Mouse (Mus musculus) forebrain, embryonic 13.5 days (tissue): Measurements from ENCODE around the gene Gm21885. TPM values are rescaled to one million over a fixed set of nuclear protein-coding genes. Genes with fewer than 3 reads are reported as not detected.

Experiments
- ATAC-seq: fragments of 200-750 bp; cut with Nextera tagmentation; 2 replicates; pipeline ENCODE4 v1.8.0; 2017
- H3K27ac ChIP-seq: fragments of 300-500 bp; sonication (generic); 2 replicates; pipeline ENCODE4 v1.5.1; 2015; ENCODE audit warnings: inconsistent platforms, mild to moderate bottlenecking, moderate library complexity
- H3K27me3 ChIP-seq: fragments of 300-500 bp; sonication (generic); 2 replicates; pipeline ENCODE4 v1.6.1; 2015; ENCODE audit warnings: mild to moderate bottlenecking, inconsistent platforms
- H3K36me3 ChIP-seq: fragments of 300-500 bp; sonication (generic); 2 replicates; pipeline ENCODE4 v1.6.1; 2015; ENCODE audit warnings: mild to moderate bottlenecking, inconsistent platforms; ENCODE audit not compliant: poor library complexity, severe bottlenecking
- H3K4me1 ChIP-seq: fragments of 300-500 bp; sonication (generic); 2 replicates; pipeline ENCODE4 v1.6.1; 2015; ENCODE audit warnings: inconsistent platforms
- H3K4me2 ChIP-seq: fragments of 300-500 bp; sonication (generic); 2 replicates; pipeline ENCODE4 v1.6.1; 2015; ENCODE audit warnings: inconsistent platforms, mild to moderate bottlenecking, moderate library complexity
- H3K4me3 ChIP-seq: fragments of 300-500 bp; sonication (generic); 2 replicates; pipeline ENCODE4 v1.5.1; 2015; ENCODE audit warnings: mild to moderate bottlenecking, inconsistent platforms
- H3K9ac ChIP-seq: fragments of 300-500 bp; sonication (generic); 2 replicates; pipeline ENCODE4 v1.6.1; 2015; ENCODE audit warnings: mild to moderate bottlenecking, inconsistent platforms
- H3K9me3 ChIP-seq: fragments of 300-500 bp; sonication (generic); replicated peaks from 2 replicates; pipeline ENCODE4 v1.6.1; 2016; ENCODE audit warnings: inconsistent platforms
- WGBS: fragments of 180-500 bp; shearing (Covaris S2); methylation state at CpG from one replicate; pipeline ENCODE4 v1.1.7; 2015; 5-methylcytosine and 5-hydroxymethylcytosine counted together
- polyA plus RNA-seq: library from polyadenylated mRNA; unstranded; fragments of >200 nt; fragmentation: Nextera tagmentation; extraction: Ambion mirVana; gene quantifications from 2 replicates; pipeline ENCODE4 v1.2.1, GENCODE M21; 2015

Gene Gm21885
- polyA plus RNA-seq, 1 experiment from 2014 or later: not detected

DNA sequence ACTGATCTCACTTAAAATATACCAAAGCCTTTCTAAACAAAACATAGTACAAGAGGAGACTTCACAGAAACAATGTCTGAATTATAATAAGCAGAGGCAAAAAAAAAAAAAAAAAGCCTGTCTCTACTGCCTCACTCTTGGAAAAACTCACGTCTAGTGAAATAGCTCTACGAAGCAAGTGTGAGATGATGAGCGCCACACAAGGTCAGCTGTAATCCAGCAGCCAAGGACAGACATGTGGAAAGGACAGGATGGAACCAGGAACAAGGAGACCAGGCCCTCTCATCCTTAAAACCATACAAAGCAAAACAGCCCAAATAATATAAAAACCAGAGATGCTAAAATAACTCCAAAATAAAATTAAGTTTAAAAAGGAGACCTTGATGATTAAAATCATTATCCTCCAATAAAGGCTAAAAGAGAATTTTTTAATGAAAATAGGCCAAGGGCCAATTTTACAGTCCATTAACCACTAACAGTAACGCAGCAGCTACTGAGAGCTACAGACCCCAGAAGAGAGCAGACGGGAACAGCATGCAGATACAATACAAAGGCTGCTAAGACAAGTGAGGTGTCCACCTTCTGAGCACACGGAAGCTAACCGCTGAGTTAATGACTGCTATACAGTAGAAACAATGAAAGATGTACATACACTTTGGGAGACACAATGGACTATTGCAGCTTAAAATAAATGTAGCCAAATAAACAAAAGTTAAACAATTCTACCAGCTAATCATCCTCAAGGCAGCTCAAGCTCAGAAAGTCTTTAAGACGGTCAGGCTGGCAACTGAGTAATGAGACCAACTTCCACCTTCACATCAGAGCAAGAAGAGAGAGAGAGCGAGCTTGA, 13.5 kb downstream of the Gm21885 start:
- WGBS: 46% methylated on average over 9 of the region's 9 CpGs
- Histone ChIP-seq H3K4me1 (0 out of 2 replicates have a peak, but pooled peaks cover 5% of the 10 kb centered on the region), H3K27me3 (no peaks in the 10 kb centered on the region), H3K36me3 (peaks cover 91% of the 10 kb centered on the region), H3K27ac (no peak overlapping the region; the same call in 1 of the 2 replicates), H3K4me3 (no peak overlapping the region), H3K9me3 (no peaks in the 10 kb centered on the region), H3K4me2 (no peak overlapping the region), H3K9ac (no peak overlapping the region)
- no peak for ATAC-seq

GRCm38 (mm10) chr11:94312733-94313132, 31.1 kb downstream of the Gm21885 start:
- WGBS: 77% methylated on average over 1 of the region's 1 CpGs
- Histone ChIP-seq H3K4me1 (peaks cover 53% of the 10 kb centered on the region), H3K27me3 (no peaks in the 10 kb centered on the region), H3K4me2 (no peak overlapping the region), H3K27ac (no peak overlapping the region), H3K4me3 (no peak overlapping the region), H3K36me3 (peaks cover 7% of the 10 kb centered on the region), H3K9me3 (no peaks in the 10 kb centered on the region), H3K9ac (no peak overlapping the region)
- no peak for ATAC-seq

GRCm38 (mm10) chr11:94314098-94314652, 32.5 kb downstream of the Gm21885 start:
- ATAC-seq: no peak
- 90% methylated on average over 2 of the region's 2 CpGs for WGBS
- Histone ChIP-seq H3K27ac (no peak overlapping the region), H3K36me3 (peaks cover 6% of the 10 kb centered on the region; the same call in 1 of the 2 replicates), H3K27me3 (no peaks in the 10 kb centered on the region), H3K9me3 (no peaks in the 10 kb centered on the region), H3K4me2 (no peak overlapping the region), H3K4me1 (peaks cover 64% of the 10 kb centered on the region), H3K4me3 (no peak overlapping the region), H3K9ac (no peak overlapping the region)

DNA sequence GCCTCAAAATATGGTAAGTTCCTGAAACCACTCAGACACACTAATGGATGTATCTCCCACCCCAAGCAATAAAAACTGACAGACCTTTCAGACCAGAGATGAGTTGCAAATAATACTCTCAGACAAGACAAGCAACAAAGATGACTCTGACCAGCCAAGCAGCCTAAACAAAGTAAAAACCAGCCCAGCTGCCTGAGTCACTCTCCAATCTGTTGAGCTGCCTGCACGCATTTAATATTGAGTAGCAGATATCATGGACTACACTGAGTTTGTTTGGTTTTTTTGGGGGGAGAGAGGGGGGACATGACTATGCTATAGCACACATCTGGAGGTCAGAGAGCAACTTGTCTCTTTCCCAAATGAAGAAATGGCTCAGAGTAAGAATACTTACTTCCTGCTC, 33.6 kb downstream of the Gm21885 start:
- WGBS: 83% methylated on average over 1 of the region's 1 CpGs
- no peak for ATAC-seq
- no peak overlapping the region for H3K4me3 ChIP-seq
- peaks cover 9% of the 10 kb centered on the region; the same call in 1 of the 2 replicates for H3K36me3 ChIP-seq
- no peaks in the 10 kb centered on the region for H3K9me3 ChIP-seq
- no peak overlapping the region for H3K4me2 ChIP-seq
- H3K4me1 ChIP-seq: peaks cover 75% of the 10 kb centered on the region
- no peak overlapping the region for H3K27ac ChIP-seq
- no peaks in the 10 kb centered on the region for H3K27me3 ChIP-seq
- no peak overlapping the region for H3K9ac ChIP-seq

GRCm38 (mm10) chr11:94316528-94316927, 34.9 kb downstream of the Gm21885 start:
- Histone ChIP-seq H3K27ac (no peak overlapping the region), H3K4me1 (peaks cover 74% of the 10 kb centered on the region), H3K4me3 (no peak overlapping the region), H3K36me3 (peaks cover 9% of the 10 kb centered on the region; the same call in 1 of the 2 replicates), H3K27me3 (no peaks in the 10 kb centered on the region), H3K9ac (no peak overlapping the region), H3K4me2 (no peak overlapping the region), H3K9me3 (no peaks in the 10 kb centered on the region)
- WGBS: 88% methylated on average over 2 of the region's 2 CpGs
- ATAC-seq: no peak

- no peaks in the 10 kb centered on the region for H3K27me3 ChIP-seq
- no peak overlapping the region for H3K27ac ChIP-seq
- ATAC-seq: no peak
- H3K4me2 ChIP-seq: peak overlapping the region; percentile 18; the same call in 1 of the 2 replicates
- peaks cover 70% of the 10 kb centered on the region for H3K4me1 ChIP-seq
- H3K4me3 ChIP-seq: no peak overlapping the region
- no peaks in the 10 kb centered on the region for H3K9me3 ChIP-seq
- H3K9ac ChIP-seq: no peak overlapping the region
- peaks cover 9% of the 10 kb centered on the region; the same call in 1 of the 2 replicates for H3K36me3 ChIP-seq
- 71% methylated on average over 1 of the region's 1 CpGs for WGBS
These were observed 35.3 kb downstream of the Gm21885 start for GRCm38 (mm10) chr11:94317014-94317413.

DNA sequence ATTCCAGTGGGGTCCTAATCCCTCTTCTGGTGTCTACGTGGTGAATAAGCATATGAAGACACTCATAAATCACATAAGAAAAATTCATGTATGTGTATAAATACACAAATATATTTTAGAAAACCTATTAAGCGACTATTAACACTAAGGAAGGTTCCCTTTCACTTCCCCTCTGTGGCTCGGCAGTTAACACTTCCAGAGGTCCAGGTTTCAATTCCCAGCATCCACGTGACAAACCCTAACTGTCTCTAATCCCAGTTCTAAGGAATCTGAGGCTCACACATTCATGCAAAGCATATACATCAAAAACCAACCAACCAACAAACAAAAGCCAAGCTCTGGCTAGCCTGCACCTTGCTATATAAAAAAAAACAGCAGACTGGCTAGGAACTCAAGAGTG, 35.8 kb downstream of the Gm21885 start:
- Histone ChIP-seq H3K4me2 (peak overlapping the region; percentile 18; the same call in 1 of the 2 replicates), H3K27me3 (no peaks in the 10 kb centered on the region), H3K4me1 (peaks cover 70% of the 10 kb centered on the region), H3K36me3 (peaks cover 9% of the 10 kb centered on the region; the same call in 1 of the 2 replicates), H3K4me3 (no peak overlapping the region), H3K27ac (no peak overlapping the region), H3K9me3 (no peaks in the 10 kb centered on the region), H3K9ac (no peak overlapping the region)
- ATAC-seq: no peak
- WGBS: 55% methylated on average over 4 of the region's 4 CpGs

DNA sequence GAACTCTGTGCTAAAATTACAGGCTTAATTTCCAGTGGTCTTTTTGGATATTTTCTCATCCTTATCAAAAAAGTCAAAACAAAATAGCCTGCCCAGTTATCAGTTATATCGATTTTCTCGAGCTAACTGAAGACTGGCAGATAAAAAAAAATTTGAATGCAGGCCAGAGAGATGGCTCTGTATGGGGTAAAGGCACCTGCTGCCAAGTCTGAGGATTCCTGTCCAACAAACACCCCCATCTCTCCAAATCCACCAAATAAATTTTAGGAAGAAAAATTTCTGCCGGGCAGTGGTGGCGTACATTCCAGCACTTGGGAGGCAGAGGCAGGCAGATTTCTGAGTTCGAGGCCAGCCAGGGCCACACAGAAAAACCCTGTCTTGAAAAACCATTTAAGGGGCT, 36.4 kb downstream of the Gm21885 start:
- Histone ChIP-seq H3K4me3 (no peak overlapping the region), H3K4me2 (no peak overlapping the region), H3K9ac (no peak overlapping the region), H3K9me3 (no peaks in the 10 kb centered on the region), H3K27me3 (no peaks in the 10 kb centered on the region), H3K27ac (no peak overlapping the region), H3K4me1 (peaks cover 70% of the 10 kb centered on the region), H3K36me3 (peaks cover 9% of the 10 kb centered on the region; the same call in 1 of the 2 replicates)
- 83% methylated on average over 5 of the region's 5 CpGs for WGBS
- no peak for ATAC-seq

DNA sequence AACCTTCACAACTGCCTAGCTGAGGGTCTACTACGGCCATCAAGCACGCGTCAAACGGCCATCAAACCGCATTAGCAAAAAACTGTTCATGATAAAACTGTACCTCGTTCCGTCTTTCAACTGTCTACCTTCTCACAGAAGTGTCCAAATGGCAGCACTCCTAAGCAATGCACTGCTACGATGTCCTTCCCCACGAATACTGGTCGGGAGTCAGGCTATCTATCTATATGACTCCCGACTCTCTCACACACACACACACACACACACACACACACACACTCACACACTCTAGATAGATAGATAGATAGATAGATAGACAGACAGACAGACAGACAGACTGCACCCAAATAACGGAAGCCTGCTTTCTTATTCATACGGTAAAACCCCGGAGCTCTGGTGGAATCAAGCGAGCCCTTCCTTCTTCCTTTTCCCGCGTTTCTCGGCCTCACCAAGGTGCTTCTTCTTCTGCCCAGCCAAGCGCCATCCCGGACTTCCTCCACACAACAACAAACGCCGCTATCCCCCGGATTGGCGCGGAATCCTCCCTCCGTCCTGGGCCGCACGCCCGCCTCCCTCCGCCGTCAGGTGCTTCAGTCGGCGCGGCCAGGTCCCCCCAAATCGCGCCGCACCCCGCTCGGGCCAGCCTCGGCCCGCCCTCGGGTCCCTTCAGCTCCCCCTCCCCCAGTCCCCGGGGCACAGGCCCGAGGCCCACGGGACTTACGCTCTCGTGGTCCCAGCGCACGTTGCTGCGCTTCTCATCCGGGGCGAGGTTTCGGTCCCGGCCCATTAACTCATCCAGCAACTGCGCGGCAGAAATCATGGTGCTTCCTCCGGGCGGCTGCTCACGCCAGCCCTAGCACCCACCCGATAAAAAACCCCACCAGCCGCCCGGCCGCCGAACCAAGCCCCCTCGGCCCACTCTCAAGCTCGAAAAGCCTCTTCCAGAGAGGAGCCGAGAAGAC, 39.6 kb downstream of the Gm21885 start:
- Histone ChIP-seq H3K27me3 (no peaks in the 10 kb centered on the region), H3K4me1 (peaks cover 52% of the 10 kb centered on the region), H3K27ac (peak overlapping the region; percentile 97), H3K9ac (peak overlapping the region; percentile 100), H3K9me3 (no peaks in the 10 kb centered on the region), H3K36me3 (peaks cover 9% of the 10 kb centered on the region; the same call in 1 of the 2 replicates), H3K4me3 (peak overlapping the region; percentile 100), H3K4me2 (peak overlapping the region; percentile 87)
- WGBS: under 1% methylated on average over 64 of the region's 67 CpGs
- ATAC-seq: peak; percentile 73

- ATAC-seq: peak; percentile 95
- Histone ChIP-seq H3K9ac (peak within 1 kb of the TSS; percentile 100), H3K27me3 (no peaks in the 10 kb centered on the region), H3K9me3 (no peaks in the 10 kb centered on the region), H3K4me2 (peak within 1 kb of the TSS; percentile 87), H3K36me3 (peaks cover 9% of the 10 kb centered on the region; the same call in 1 of the 2 replicates), H3K27ac (peak within 1 kb of the TSS; percentile 97), H3K4me3 (peak within 1 kb of the TSS; percentile 100), H3K4me1 (peaks cover 52% of the 10 kb centered on the region)
- under 1% methylated on average over 36 of the region's 36 CpGs for WGBS
These were observed 40.3 kb downstream of the Gm21885 start, which contains the start of gene Luc7l3 for GRCm38 (mm10) chr11:94321931-94322400. Gene Luc7l3 (minus strand): TSS chr11:94321988.

DNA sequence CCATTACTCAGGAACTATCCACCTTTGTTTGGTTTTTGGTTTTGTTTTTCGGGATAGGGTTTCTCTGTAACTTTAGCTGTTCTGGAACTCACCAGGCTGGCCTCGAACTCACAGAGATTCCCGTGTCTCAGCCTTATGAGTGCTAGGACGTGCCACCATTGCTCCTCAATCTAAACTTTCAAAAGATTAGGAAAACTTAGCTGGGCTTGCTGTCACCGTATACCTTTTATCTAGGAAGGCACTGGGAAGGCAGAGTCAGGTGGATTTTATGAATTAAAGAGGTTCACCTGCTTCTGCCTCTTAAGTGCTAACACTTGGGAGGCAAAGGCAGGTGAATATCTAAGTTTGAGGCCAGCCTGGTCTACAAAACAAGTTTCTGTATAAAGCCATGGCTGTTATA, 41.0 kb downstream of the Gm21885 start:
- ATAC-seq: no peak
- Histone ChIP-seq H3K9ac (peak overlapping the region; percentile 100), H3K4me1 (peaks cover 47% of the 10 kb centered on the region), H3K4me2 (peak overlapping the region; percentile 87), H3K4me3 (peak overlapping the region; percentile 100; the same call in 1 of the 2 replicates), H3K36me3 (peaks cover 9% of the 10 kb centered on the region; the same call in 1 of the 2 replicates), H3K27me3 (no peaks in the 10 kb centered on the region), H3K27ac (peak overlapping the region; percentile 97), H3K9me3 (no peaks in the 10 kb centered on the region)
- 37% methylated on average over 5 of the region's 5 CpGs for WGBS
